Mouse (Mus musculus) cerebellum, adult 2 months (tissue): ENCODE data around the gene Ciao2a. TPM values are rescaled to one million over a fixed set of nuclear protein-coding genes. Genes with fewer than 3 reads are reported as not detected.

Experiments used
- DNase-seq, 2 experiments: peaks; one replicate each; pipeline ENCODE4 v3.0.0; 2021
- H3K27ac ChIP-seq: fragments of 200-500 bp; 2 replicates; pipeline ENCODE4 v1.5.1; 2012; ENCODE audit warnings: low read length, control low read depth, inconsistent platforms; ENCODE audit not compliant: insufficient read depth
- H3K27me3 ChIP-seq: fragments of 200-500 bp; 2 replicates; pipeline ENCODE4 v1.6.1; 2012; ENCODE audit warnings: inconsistent platforms, mild to moderate bottlenecking, low read length, moderate library complexity; ENCODE audit not compliant: control insufficient read depth, insufficient read depth
- H3K4me1 ChIP-seq: fragments of 200-500 bp; 2 replicates; pipeline ENCODE4 v1.6.1; 2011; ENCODE audit warnings: low read length; ENCODE audit not compliant: control insufficient read depth, insufficient read depth
- H3K4me3 ChIP-seq: fragments of 200-500 bp; replicated peaks from 2 replicates; pipeline ENCODE3; 2011; ENCODE audit warnings: mild to moderate bottlenecking, low read depth, low read length, control low read depth; ENCODE audit not compliant: insufficient read depth
- CTCF ChIP-seq: fragments of 200-500 bp; IDR thresholded peaks from 2 replicates; pipeline ENCODE4 v1.5.1; 2011; ENCODE audit warnings: low read depth, mild to moderate bottlenecking, control low read depth, low read length, moderate library complexity, borderline replicate concordance; ENCODE audit not compliant: insufficient read depth
- POLR2A ChIP-seq: fragments of 200-500 bp; IDR thresholded peaks from 2 replicates; pipeline ENCODE4 v1.6.1; 2011; ENCODE audit warnings: low read length, control low read depth, borderline replicate concordance; ENCODE audit not compliant: insufficient read depth
- WGBS: fragments of 180-500 bp; shearing (Covaris S2); methylation state at CpG from one replicate; pipeline ENCODE4 v1.1.7; 2018; 5-methylcytosine and 5-hydroxymethylcytosine counted together
- polyA plus RNA-seq: library from polyadenylated mRNA; depleted of rRNA; stranded (reverse); fragments of >200 nt; gene quantifications from 2 replicates; pipeline ENCODE4 v1.2.3, GENCODE M21; 2012

Ciao2a gene
- polyA plus RNA-seq, 1 experiment, result 25.9 TPM

GRCm38 (mm10) chr9:66120945-66121344, 5.5 kb upstream of the Ciao2a start:
- no peak overlapping the region for H3K4me3 ChIP-seq
- 36% methylated on average over 3 of the region's 3 CpGs for WGBS
- DNase-seq, result no peak
- no peak for TF ChIP-seq CTCF
- no peak for TF ChIP-seq POLR2A
- no peaks in the 10 kb centered on the region for H3K27me3 ChIP-seq
- peaks cover 10% of the 10 kb centered on the region; the same call in 1 of the 2 replicates for H3K4me1 ChIP-seq
- H3K27ac ChIP-seq, result no peak overlapping the region

- TF ChIP-seq CTCF (no peak), POLR2A (no peak)
- DNase-seq, result no peak
- Histone ChIP-seq H3K27me3 (no peaks in the 10 kb centered on the region), H3K4me3 (no peak overlapping the region), H3K27ac (no peak overlapping the region), H3K4me1 (peaks cover 10% of the 10 kb centered on the region; the same call in 1 of the 2 replicates)
These were observed 5.0 kb upstream of the Ciao2a start for GRCm38 (mm10) chr9:66121421-66121820.

- no peak for DNase-seq
- no peak for TF ChIP-seq POLR2A
- H3K4me3 ChIP-seq, result peak overlapping the region; percentile 68
- no peaks in the 10 kb centered on the region for H3K4me1 ChIP-seq
- H3K27ac ChIP-seq, result no peak overlapping the region
- H3K27me3 ChIP-seq, result no peaks in the 10 kb centered on the region
- WGBS, result 2% methylated on average over 5 of the region's 5 CpGs
These were observed 2.8 kb upstream of the Ciao2a start for GRCm38 (mm10) chr9:66123648-66124047.

- no peak for DNase-seq
- WGBS, result 1% methylated on average over 12 of the region's 12 CpGs
- Histone ChIP-seq H3K4me1 (no peaks in the 10 kb centered on the region), H3K27ac (peak overlapping the region; percentile 30; the same call in 1 of the 2 replicates), H3K27me3 (no peaks in the 10 kb centered on the region), H3K4me3 (peak overlapping the region; percentile 68)
- TF ChIP-seq CTCF (no peak), POLR2A (no peak)
These were observed 2.3 kb upstream of the Ciao2a start for GRCm38 (mm10) chr9:66124111-66124531.

DNA sequence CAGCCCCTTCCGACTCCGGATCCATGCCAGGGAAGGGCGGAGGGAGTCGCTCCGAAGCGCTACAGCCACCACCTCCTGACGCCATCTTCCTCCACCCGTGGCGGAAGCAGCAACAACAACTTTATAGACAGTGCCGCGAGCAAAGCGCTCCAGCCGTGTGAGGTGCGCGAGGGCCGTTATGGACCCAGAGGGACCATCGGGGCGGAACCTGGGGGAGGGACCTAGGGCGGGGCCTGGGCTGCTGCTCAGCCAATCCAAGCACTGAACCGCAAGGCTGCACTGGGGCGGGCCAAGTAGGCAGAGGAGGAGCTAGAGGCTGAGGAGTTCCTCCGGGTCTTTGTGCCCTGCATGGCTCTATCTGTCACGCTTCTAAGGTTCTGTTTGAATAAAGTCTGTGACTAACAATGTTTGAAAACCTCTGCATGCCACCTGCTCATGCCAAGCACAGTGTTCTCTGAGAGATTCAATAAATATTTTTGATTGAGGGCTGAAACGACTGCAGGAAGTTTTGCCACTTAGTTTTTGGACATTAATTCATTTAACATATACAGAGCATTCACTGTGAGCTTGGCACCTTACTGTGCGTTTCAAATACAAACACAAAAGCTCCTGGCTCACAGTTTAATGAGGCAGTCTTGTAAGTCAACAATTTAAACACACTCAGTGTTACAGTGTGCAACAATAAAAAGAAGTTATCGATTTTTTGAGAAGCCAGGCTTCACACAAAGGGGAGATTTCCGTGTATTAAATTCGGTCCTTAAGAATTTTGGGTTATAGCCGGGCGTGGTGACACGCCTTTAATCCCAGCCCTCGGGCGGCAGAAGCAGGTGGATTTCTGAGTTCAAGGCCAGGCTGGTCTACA, 1.5 kb upstream of the Ciao2a start:
- Histone ChIP-seq H3K27me3 (no peaks in the 10 kb centered on the region), H3K27ac (peak overlapping the region; percentile 30), H3K4me3 (peak overlapping the region; percentile 68), H3K4me1 (no peaks in the 10 kb centered on the region)
- DNase-seq, result peak; percentile 94 to 97
- 3% methylated on average over 33 of the region's 33 CpGs for WGBS
- TF ChIP-seq CTCF, result no peak
- TF ChIP-seq POLR2A, result peak; percentile 92

- TF ChIP-seq CTCF, result no peak
- TF ChIP-seq POLR2A, result no peak
- Histone ChIP-seq H3K27ac (no peak overlapping the region), H3K4me1 (no peaks in the 10 kb centered on the region), H3K4me3 (peak overlapping the region; percentile 75), H3K27me3 (no peaks in the 10 kb centered on the region)
- no peak for DNase-seq
- 54% methylated on average over 12 of the region's 12 CpGs for WGBS
These were observed 612 bp upstream of the Ciao2a start for GRCm38 (mm10) chr9:66125543-66126455.

DNA sequence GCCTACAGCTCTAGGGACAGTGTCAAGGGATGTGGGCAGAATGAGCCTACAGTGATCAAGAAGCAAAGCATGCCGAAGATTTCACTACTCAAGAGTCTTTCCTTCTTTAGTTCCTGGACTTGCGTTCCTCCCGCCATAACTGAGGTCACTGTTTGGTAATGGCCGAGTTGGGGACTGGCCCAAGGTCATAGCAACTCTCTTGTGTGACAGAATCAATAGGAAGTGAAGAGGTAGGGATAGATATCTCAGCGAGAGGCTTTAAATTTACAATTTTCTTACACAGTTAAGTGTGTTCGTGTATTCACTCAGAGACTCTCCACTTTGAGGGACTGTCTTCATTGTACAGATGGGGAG, 759 bp downstream of the Ciao2a start:
- 35% methylated on average over 6 of the region's 6 CpGs for WGBS
- TF ChIP-seq CTCF (no peak), POLR2A (no peak)
- peak overlapping the region; percentile 75 for H3K4me3 ChIP-seq

DNA sequence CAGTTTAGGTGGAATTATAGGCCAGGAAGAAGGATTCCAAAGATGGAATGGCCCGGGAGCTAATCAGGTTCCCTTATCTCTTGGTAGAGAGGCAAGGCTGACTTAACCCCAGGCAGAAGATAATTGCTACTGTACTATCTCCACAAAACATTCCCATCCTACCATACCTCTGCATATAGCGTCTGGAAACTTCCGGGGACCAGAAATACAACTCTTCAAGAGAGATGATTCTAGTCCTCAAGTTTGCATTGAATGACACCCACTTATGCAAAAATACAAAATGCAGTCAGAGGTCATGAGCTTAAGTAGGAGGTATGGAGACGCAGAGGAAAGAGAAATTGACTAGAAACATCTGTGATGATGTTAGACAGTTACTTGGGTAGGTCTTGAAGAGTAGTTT, 1.5 kb downstream of the Ciao2a start:
- H3K27ac ChIP-seq, result no peak overlapping the region
- H3K27me3 ChIP-seq, result no peaks in the 10 kb centered on the region
- H3K4me3 ChIP-seq, result no peak overlapping the region
- no peaks in the 10 kb centered on the region for H3K4me1 ChIP-seq
- TF ChIP-seq POLR2A (no peak), CTCF (no peak)
- no peak for DNase-seq
- 95% methylated on average over 4 of the region's 4 CpGs for WGBS

More for the DNA sequence above, 759 bp downstream of the Ciao2a start:
- Histone ChIP-seq H3K4me1 (no peaks in the 10 kb centered on the region), H3K27ac (no peak overlapping the region), H3K27me3 (no peaks in the 10 kb centered on the region)
- peak in 1 of 2 experiments; percentile 22 for DNase-seq
